Mouse (Mus musculus) liver, embryonic 12.5 days (tissue): ENCODE results near the gene Capn11. TPM values are rescaled to one million over a fixed set of nuclear protein-coding genes. Genes with fewer than 3 reads are reported as not detected.
A peak's percentile ranks its signal among the peaks of the same experiment; 100 is the strongest.

Experiments used
- ATAC-seq: fragments of 200-750 bp; cut with Nextera tagmentation; 2 replicates; pipeline ENCODE4 v1.8.0; 2017; ENCODE audit warnings: moderate number of reproducible peaks, mild to moderate bottlenecking, moderate library complexity
- H3K27ac ChIP-seq: fragments of 300-500 bp; sonication (generic); 2 replicates; pipeline ENCODE4 v1.5.1; 2016; ENCODE audit warnings: mild to moderate bottlenecking
- H3K27me3 ChIP-seq: fragments of 300-500 bp; sonication (generic); replicated peaks from 2 replicates; pipeline ENCODE4 v1.6.1; 2016; ENCODE audit warnings: mild to moderate bottlenecking, moderate library complexity
- H3K36me3 ChIP-seq: fragments of 300-500 bp; sonication (generic); 2 replicates; pipeline ENCODE4 v1.6.1; 2016; ENCODE audit warnings: mild to moderate bottlenecking, moderate library complexity
- H3K4me1 ChIP-seq: fragments of 300-500 bp; sonication (generic); 2 replicates; pipeline ENCODE4 v1.6.1; 2016
- H3K4me2 ChIP-seq: fragments of 300-500 bp; sonication (generic); 2 replicates; pipeline ENCODE4 v1.6.1; 2016; ENCODE audit warnings: mild to moderate bottlenecking, moderate library complexity
- H3K4me3 ChIP-seq: fragments of 300-500 bp; sonication (generic); 2 replicates; pipeline ENCODE4 v1.5.1; 2016; ENCODE audit warnings: mild to moderate bottlenecking, moderate library complexity
- H3K9ac ChIP-seq: fragments of 300-500 bp; sonication (generic); 2 replicates; pipeline ENCODE4 v1.6.1; 2016; ENCODE audit warnings: mild to moderate bottlenecking, moderate library complexity
- H3K9me3 ChIP-seq: fragments of 300-500 bp; sonication (generic); replicated peaks from 2 replicates; pipeline ENCODE4 v1.6.1; 2016; ENCODE audit warnings: mild to moderate bottlenecking, moderate library complexity
- WGBS: fragments of 180-500 bp; shearing (Covaris S2); methylation state at CpG from one replicate; pipeline ENCODE4 v1.1.7; 2016; ENCODE audit not compliant: insufficient replicate concordance; 5-methylcytosine and 5-hydroxymethylcytosine counted together
- polyA plus RNA-seq: library from polyadenylated mRNA; unstranded; fragments of >200 nt; fragmentation: Nextera tagmentation; extraction: Ambion mirVana; gene quantifications from 2 replicates; pipeline ENCODE4 v1.2.1, GENCODE M21; 2016

Capn11 gene
- polyA plus RNA-seq, 1 experiment from 2014 or later = 0.39 TPM

GRCm38 (mm10) chr17:45644185-45644584 lies 14.9 kb downstream of the Capn11 start:
- no peak overlapping the region for H3K9ac ChIP-seq
- ATAC-seq = no peak
- no peaks in the 10 kb centered on the region for H3K36me3 ChIP-seq
- H3K4me2 ChIP-seq = no peak overlapping the region
- H3K27me3 ChIP-seq = peaks cover 12% of the 10 kb centered on the region
- 79% methylated on average over 4 of the region's 4 CpGs for WGBS
- no peak overlapping the region for H3K27ac ChIP-seq
- no peak overlapping the region for H3K4me3 ChIP-seq
- H3K9me3 ChIP-seq = no peaks in the 10 kb centered on the region; the same call in 1 of the 2 replicates
- no peaks in the 10 kb centered on the region; the same call in 1 of the 2 replicates for H3K4me1 ChIP-seq

GRCm38 (mm10) chr17:45642701-45643100 lies 16.4 kb downstream of the Capn11 start:
- WGBS = 14% methylated on average over 12 of the region's 12 CpGs
- ATAC-seq = no peak

GRCm38 (mm10) chr17:45641981-45642380 lies 17.1 kb downstream of the Capn11 start:
- Histone ChIP-seq H3K9ac (no peak overlapping the region), H3K4me2 (no peak overlapping the region), H3K36me3 (no peaks in the 10 kb centered on the region), H3K9me3 (no peaks in the 10 kb centered on the region; the same call in 1 of the 2 replicates), H3K27me3 (peaks cover 17% of the 10 kb centered on the region), H3K27ac (no peak overlapping the region), H3K4me3 (no peak overlapping the region), H3K4me1 (no peaks in the 10 kb centered on the region; the same call in 1 of the 2 replicates)
- no peak for ATAC-seq
- 78% methylated on average over 8 of the region's 8 CpGs for WGBS

More at GRCm38 (mm10) chr17:45642701-45643100, 16.4 kb downstream of the Capn11 start:
- Histone ChIP-seq H3K9me3 (no peaks in the 10 kb centered on the region; the same call in 1 of the 2 replicates), H3K4me3 (no peak overlapping the region), H3K9ac (no peak overlapping the region), H3K27me3 (peaks cover 17% of the 10 kb centered on the region), H3K4me2 (no peak overlapping the region), H3K27ac (no peak overlapping the region), H3K4me1 (no peaks in the 10 kb centered on the region; the same call in 1 of the 2 replicates), H3K36me3 (no peaks in the 10 kb centered on the region)

- 63% methylated on average over 16 of the region's 16 CpGs for WGBS
- H3K27me3 ChIP-seq = peaks cover 23% of the 10 kb centered on the region
- no peaks in the 10 kb centered on the region for H3K9me3 ChIP-seq
- no peak for ATAC-seq
- H3K27ac ChIP-seq = no peak overlapping the region
- no peak overlapping the region for H3K4me3 ChIP-seq
- no peak overlapping the region for H3K4me2 ChIP-seq
- no peaks in the 10 kb centered on the region; the same call in 1 of the 2 replicates for H3K4me1 ChIP-seq
- H3K9ac ChIP-seq = no peak overlapping the region
- H3K36me3 ChIP-seq = no peaks in the 10 kb centered on the region
Measured at GRCm38 (mm10) chr17:45638596-45639295, 20.4 kb downstream of the Capn11 start.

- H3K27ac ChIP-seq = no peak overlapping the region
- WGBS = 70% methylated on average over 5 of the region's 5 CpGs
- H3K4me3 ChIP-seq = no peak overlapping the region
- ATAC-seq = no peak
- no peak overlapping the region for H3K4me2 ChIP-seq
- H3K9ac ChIP-seq = no peak overlapping the region
- no peaks in the 10 kb centered on the region for H3K36me3 ChIP-seq
- peaks cover 40% of the 10 kb centered on the region for H3K27me3 ChIP-seq
- H3K4me1 ChIP-seq = peaks cover 24% of the 10 kb centered on the region
- no peaks in the 10 kb centered on the region for H3K9me3 ChIP-seq
Measured at GRCm38 (mm10) chr17:45634033-45634432, 25.1 kb downstream of the Capn11 start.

GRCm38 (mm10) chr17:45631940-45632339 lies 27.2 kb downstream of the Capn11 start:
- H3K27me3 ChIP-seq = peaks cover 51% of the 10 kb centered on the region
- 58% methylated on average over 6 of the region's 6 CpGs for WGBS
- no peak overlapping the region for H3K4me2 ChIP-seq
- no peak for ATAC-seq
- H3K4me3 ChIP-seq = no peak overlapping the region
- H3K9ac ChIP-seq = no peak overlapping the region
- H3K36me3 ChIP-seq = no peaks in the 10 kb centered on the region
- H3K27ac ChIP-seq = no peak overlapping the region
- no peaks in the 10 kb centered on the region for H3K9me3 ChIP-seq
- H3K4me1 ChIP-seq = peaks cover 36% of the 10 kb centered on the region

- H3K4me1 ChIP-seq = peaks cover 44% of the 10 kb centered on the region
- no peaks in the 10 kb centered on the region for H3K9me3 ChIP-seq
- H3K4me2 ChIP-seq = peak overlapping the region; percentile 83; the same call in 1 of the 2 replicates
- H3K27ac ChIP-seq = no peak overlapping the region
- no peak overlapping the region for H3K4me3 ChIP-seq
- H3K9ac ChIP-seq = no peak overlapping the region
- 40% methylated on average over 3 of the region's 3 CpGs for WGBS
- H3K36me3 ChIP-seq = no peaks in the 10 kb centered on the region
- ATAC-seq = no peak
- peaks cover 48% of the 10 kb centered on the region for H3K27me3 ChIP-seq
Measured at GRCm38 (mm10) chr17:45630992-45631391, 28.1 kb downstream of the Capn11 start.

- Histone ChIP-seq H3K4me2 (peak overlapping the region; percentile 83), H3K4me3 (peak overlapping the region; percentile 54), H3K27ac (no peak overlapping the region), H3K9ac (peak overlapping the region; percentile 68), H3K9me3 (no peaks in the 10 kb centered on the region), H3K36me3 (no peaks in the 10 kb centered on the region), H3K4me1 (peaks cover 44% of the 10 kb centered on the region), H3K27me3 (peaks cover 48% of the 10 kb centered on the region)
- WGBS = 5% methylated on average over 34 of the region's 34 CpGs
- ATAC-seq = peak; percentile 50
Measured at GRCm38 (mm10) chr17:45629861-45630694, 29.0 kb downstream of the Capn11 start.

- WGBS = 28% methylated on average over 13 of the region's 13 CpGs
- H3K36me3 ChIP-seq = no peaks in the 10 kb centered on the region
- no peak for ATAC-seq
- no peaks in the 10 kb centered on the region for H3K9me3 ChIP-seq
- peaks cover 48% of the 10 kb centered on the region for H3K27me3 ChIP-seq
- H3K27ac ChIP-seq = no peak overlapping the region
- H3K4me1 ChIP-seq = peaks cover 44% of the 10 kb centered on the region
- peak overlapping the region; percentile 83 for H3K4me2 ChIP-seq
- peak overlapping the region; percentile 68; the same call in 1 of the 2 replicates for H3K9ac ChIP-seq
- H3K4me3 ChIP-seq = no peak overlapping the region
Measured at GRCm38 (mm10) chr17:45628885-45629855, 30.0 kb downstream of the Capn11 start.

GRCm38 (mm10) chr17:45628160-45628559 lies 31.0 kb downstream of the Capn11 start:
- ATAC-seq = no peak
- H3K9ac ChIP-seq = no peak overlapping the region
- no peak overlapping the region for H3K4me3 ChIP-seq
- H3K4me1 ChIP-seq = peaks cover 44% of the 10 kb centered on the region
- H3K9me3 ChIP-seq = no peaks in the 10 kb centered on the region
- H3K4me2 ChIP-seq = no peak overlapping the region
- H3K27ac ChIP-seq = no peak overlapping the region
- H3K27me3 ChIP-seq = peaks cover 40% of the 10 kb centered on the region
- WGBS = 55% methylated on average over 3 of the region's 3 CpGs
- no peaks in the 10 kb centered on the region for H3K36me3 ChIP-seq

GRCm38 (mm10) chr17:45626577-45627134 lies 32.5 kb downstream of the Capn11 start:
- Histone ChIP-seq H3K27me3 (peaks cover 27% of the 10 kb centered on the region), H3K9ac (peak overlapping the region; percentile 2; the same call in 1 of the 2 replicates), H3K4me3 (no peak overlapping the region), H3K9me3 (no peaks in the 10 kb centered on the region), H3K4me2 (peak overlapping the region; percentile 38), H3K4me1 (peaks cover 43% of the 10 kb centered on the region), H3K36me3 (no peaks in the 10 kb centered on the region), H3K27ac (no peak overlapping the region)
- WGBS = 27% methylated on average over 15 of the region's 15 CpGs
- ATAC-seq = peak; percentile 48
